Mouse (Mus musculus): ENCODE results near the gene Mrpl49.

GRCm38 (mm10) chr19:6069851-6070250 lies 12.3 kb upstream of the Mrpl49 start:
- TF ChIP-seq POLR2A (IDR thresholded peaks at IDR 0.05; ENCODE audit: low read depth, low read length) (no peak), CTCF (conservative IDR thresholded peaks at IDR 0.05; ENCODE audit: insufficient read depth, insufficient read length, low read depth, low read length) (no peak)

Data from kidney, adult 2 months (tissue).